Mouse (Mus musculus): ENCODE data around the gene Gstp3.

DNA sequence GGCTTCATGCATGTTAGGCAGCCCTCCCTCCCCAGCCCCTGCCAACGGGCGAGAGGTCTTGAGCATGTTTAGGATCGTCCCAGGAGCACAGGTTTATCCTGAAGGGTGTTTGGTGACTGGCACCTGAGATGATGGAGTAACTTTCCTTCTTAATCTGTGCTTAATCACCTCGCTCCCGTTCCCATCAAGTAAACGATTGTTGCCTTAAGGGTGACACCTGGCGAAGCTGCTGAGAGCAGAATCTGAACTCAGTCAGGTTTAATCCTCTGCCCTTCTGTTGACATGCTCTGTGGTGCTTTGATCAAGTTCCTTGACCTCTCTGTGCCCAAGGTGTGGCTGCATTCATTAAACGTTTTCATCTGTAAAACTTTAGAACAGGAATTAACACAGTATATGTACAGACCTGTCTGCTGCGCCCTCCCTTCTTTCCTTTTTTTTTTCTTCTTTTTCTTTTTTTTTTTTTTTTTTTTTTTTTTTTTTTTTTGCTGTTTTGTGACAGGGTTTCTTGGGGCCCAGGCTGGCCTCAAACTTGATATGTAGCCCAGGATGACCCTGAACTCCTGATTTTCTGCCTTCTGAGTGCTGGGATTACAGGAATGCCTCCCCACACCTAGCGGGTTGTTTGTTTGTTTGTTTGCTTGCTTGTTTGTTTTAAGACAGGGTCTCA, 41.3 kb downstream of the Gstp3 start:
- TF ChIP-seq CTCF (IDR thresholded peaks at IDR 0.05; ENCODE audit: insufficient read depth, low read length): no peak
- no peak for TF ChIP-seq POLR2A (IDR thresholded peaks at IDR 0.05; ENCODE audit: borderline replicate concordance, extremely low read depth, low read depth, low read length)

All from lung, adult 2 months (tissue).